Mouse (Mus musculus) erythroblast, embryonic 14.5 days (primary cell): ENCODE measurements at regions not wholly inside any gene's neighbourhood (a gene's known extent, or its start where the extent isn't known, plus 50 kb on each side); places are given as distances from the start of the nearest gene placed in this dataset.

Source experiments
- GATA1 ChIP-seq: IDR thresholded peaks from 2 replicates; pipeline ENCODE4 v1.6.1; 2012; ENCODE audit warnings: low read length, inconsistent platforms, mixed read lengths
- TAL1 ChIP-seq: IDR thresholded peaks from 3 replicates; pipeline ENCODE4 v1.6.1; 2012; ENCODE audit warnings: low read length, inconsistent platforms, mixed read lengths

GRCm38 (mm10) chr1:73575694-73576093 lies 548.6 kb downstream of the Tns1 start:
- TF ChIP-seq GATA1 (no peak), TAL1 (no peak)
